Mouse (Mus musculus): ENCODE results near the gene Tbp. TPM values are rescaled to one million over a fixed set of nuclear protein-coding genes. Genes with fewer than 3 reads are reported as not detected.
"Not testable (repeated sequence)": the region's sequence is repeated elsewhere in the genome, so short reads cannot be mapped to it uniquely, and the experiment has no call there.

The Tbp gene
- polyA plus RNA-seq, 1 experiment from 2014 or later: 52.9 TPM

DNA sequence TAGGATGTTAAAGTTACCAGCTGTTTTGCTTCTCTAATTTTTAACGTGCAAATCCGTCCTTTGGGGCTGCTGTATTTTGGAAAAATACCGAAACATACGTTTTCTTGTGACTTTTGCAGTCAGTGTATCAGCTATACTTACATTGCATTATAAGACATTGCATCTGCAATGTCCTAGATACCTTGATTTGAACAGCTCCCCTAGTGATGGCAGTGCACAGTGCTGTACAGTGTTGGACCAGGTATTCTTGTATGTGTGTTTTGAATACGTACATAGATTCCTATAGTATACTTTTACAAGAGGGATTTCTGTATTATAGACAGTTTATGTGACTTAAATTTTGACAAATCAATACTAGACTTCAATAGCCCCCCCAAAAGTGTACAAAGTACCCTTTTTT is 18.5 kb downstream of the Tbp start:
- Histone ChIP-seq H3K9ac (no peak overlapping the region), H3K9me3 (no peaks in the 10 kb centered on the region), H3K36me3 (peaks cover 92% of the 10 kb centered on the region), H3K4me1 (no peaks in the 10 kb centered on the region), H3K27ac (no peak overlapping the region), H3K27me3 (no peaks in the 10 kb centered on the region), H3K4me3 (no peak overlapping the region), H3K4me2 (replicated peaks) (no peak overlapping the region)
- no peak for ATAC-seq (ENCODE audit: low FRiP score, low read depth)
- 93% methylated on average over 5 of the region's 5 CpGs for WGBS

DNA sequence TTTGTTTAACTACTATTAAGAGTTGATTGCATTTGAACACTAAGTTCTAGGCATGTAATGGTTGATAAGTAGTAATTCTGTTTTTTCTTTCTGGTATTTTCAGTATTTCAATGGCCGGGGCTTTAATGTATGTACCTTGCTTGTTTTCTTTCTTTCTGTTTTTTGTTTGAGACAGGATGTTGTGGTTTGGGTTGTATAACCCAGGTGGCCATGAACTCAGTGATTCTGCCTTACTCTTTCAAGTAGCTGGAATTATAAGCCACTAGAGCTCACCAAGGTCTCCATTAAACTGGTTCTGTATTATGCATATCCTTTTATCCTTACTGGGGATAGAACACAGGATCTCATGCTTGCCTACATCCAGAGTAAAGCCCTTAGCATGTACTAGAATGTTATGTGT is 19.1 kb downstream of the Tbp start:
- 87% methylated on average over 1 of the region's 1 CpGs for WGBS
- Histone ChIP-seq H3K9ac (no peak overlapping the region), H3K4me2 (replicated peaks) (no peak overlapping the region), H3K9me3 (no peaks in the 10 kb centered on the region), H3K36me3 (peaks cover 91% of the 10 kb centered on the region), H3K27ac (no peak overlapping the region), H3K4me1 (no peaks in the 10 kb centered on the region), H3K4me3 (no peak overlapping the region), H3K27me3 (no peaks in the 10 kb centered on the region)
- ATAC-seq (ENCODE audit: low FRiP score, low read depth): no peak

DNA sequence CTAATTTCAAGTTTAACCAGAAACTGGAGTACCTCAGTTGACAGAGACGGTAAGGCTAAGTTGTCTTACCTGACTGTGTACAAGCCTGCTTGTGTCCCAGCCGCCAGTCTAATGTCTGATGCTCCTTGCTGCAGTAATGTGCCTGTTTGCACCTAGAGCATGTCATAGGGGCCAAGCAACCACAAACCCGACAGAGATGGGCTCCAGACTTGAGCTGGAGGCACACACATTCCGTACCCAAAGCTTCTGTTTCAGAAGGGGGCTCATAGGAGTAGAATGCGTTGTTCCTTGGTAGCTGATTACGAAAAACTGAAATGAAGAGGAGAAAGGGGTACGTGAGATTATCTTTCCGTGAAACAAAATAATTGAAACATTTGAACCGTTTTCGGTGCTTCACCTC is 26.6 kb downstream of the Tbp start:
- no peaks in the 10 kb centered on the region for H3K27me3 ChIP-seq
- H3K4me3 ChIP-seq: peak overlapping the region; percentile 65
- no peak for ATAC-seq (ENCODE audit: low FRiP score, low read depth)
- H3K4me2 ChIP-seq (replicated peaks): peak overlapping the region; percentile 76
- no peaks in the 10 kb centered on the region for H3K9me3 ChIP-seq
- H3K36me3 ChIP-seq: peaks cover 36% of the 10 kb centered on the region
- H3K4me1 ChIP-seq: peaks cover 16% of the 10 kb centered on the region
- 12% methylated on average over 10 of the region's 10 CpGs for WGBS
- peak overlapping the region; percentile 78 for H3K9ac ChIP-seq
- no peak overlapping the region for H3K27ac ChIP-seq

DNA sequence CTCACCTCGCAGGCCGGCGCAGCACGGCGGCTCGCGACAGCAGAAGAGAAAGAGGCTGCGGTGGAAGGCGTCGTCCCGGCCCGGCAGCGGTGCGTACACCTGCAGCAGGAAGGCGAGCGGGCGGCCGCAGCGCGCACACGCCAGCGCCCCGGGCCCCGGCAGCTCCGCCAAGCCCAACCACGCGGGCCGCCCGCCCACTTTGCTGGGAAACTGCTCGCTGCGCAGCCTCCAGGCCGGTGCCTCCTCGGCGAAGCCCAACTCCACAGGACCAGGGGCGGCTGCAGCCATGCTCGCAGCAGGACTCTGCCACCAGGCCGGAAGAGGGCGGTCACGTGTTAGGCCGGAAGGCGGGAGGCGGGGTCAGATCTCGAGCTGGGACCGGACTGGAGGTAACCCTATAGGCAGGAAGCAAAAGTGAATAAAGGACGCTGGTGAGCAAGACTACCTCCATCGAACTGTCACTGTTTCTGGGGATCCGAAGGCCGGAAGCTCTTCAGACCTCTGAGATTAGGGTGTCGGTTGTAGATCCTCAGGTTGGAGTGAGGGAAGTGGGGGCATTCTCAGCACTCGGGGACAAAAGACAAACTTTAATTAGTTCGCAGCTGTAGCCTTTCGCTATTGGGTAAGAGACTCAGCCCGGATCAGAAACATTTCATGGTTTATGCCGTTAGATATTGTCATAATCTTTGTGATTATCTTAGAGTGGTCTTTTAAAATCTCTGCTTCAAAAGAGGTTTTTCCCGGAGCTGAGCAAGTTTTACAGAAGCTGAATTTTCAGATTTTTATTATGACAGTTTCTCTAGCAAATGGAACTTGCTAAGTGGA is 27.5 kb downstream of the Tbp start, which contains the start of gene Pdcd2:
Gene Pdcd2 (minus strand): TSS at position 316 of the 825 bp plus-strand sequence.
- Histone ChIP-seq H3K4me1 (peaks cover 16% of the 10 kb centered on the region), H3K27me3 (no peaks in the 10 kb centered on the region), H3K9ac (peak within 1 kb of the TSS; percentile 78), H3K4me2 (replicated peaks) (peak within 1 kb of the TSS; percentile 76), H3K27ac (peak within 1 kb of the TSS; percentile 71), H3K9me3 (no peaks in the 10 kb centered on the region), H3K4me3 (peak within 1 kb of the TSS; percentile 65), H3K36me3 (peaks cover 27% of the 10 kb centered on the region)
- ATAC-seq (ENCODE audit: low FRiP score, low read depth): peak; percentile 99
- WGBS: 1% methylated on average over 49 of the region's 55 CpGs

DNA sequence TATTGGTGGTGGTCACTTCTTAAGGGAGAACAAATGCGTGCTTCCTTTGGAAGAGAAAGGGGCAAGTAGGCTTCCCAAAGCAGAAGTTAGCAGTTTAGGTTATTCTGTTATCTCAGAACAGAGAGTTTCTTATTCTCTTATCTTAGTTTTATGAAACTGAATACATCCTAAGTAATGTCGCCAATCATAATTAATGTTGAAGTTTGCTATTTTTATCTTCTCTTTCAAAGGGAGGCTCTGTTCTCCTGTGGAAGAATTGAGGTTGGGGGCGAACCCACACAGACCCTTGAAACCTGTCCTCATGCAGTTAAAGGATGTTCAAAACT is 28.1 kb downstream of the Tbp start:
- peaks cover 16% of the 10 kb centered on the region for H3K4me1 ChIP-seq
- H3K4me2 ChIP-seq (replicated peaks): peak overlapping the region; percentile 76
- H3K27me3 ChIP-seq: no peaks in the 10 kb centered on the region
- peak overlapping the region; percentile 65 for H3K4me3 ChIP-seq
- no peak overlapping the region for H3K27ac ChIP-seq
- WGBS: 61% methylated on average over 3 of the region's 3 CpGs
- no peak for ATAC-seq (ENCODE audit: low FRiP score, low read depth)
- H3K9ac ChIP-seq: peak overlapping the region; percentile 78
- no peaks in the 10 kb centered on the region for H3K9me3 ChIP-seq
- H3K36me3 ChIP-seq: peaks cover 23% of the 10 kb centered on the region

DNA sequence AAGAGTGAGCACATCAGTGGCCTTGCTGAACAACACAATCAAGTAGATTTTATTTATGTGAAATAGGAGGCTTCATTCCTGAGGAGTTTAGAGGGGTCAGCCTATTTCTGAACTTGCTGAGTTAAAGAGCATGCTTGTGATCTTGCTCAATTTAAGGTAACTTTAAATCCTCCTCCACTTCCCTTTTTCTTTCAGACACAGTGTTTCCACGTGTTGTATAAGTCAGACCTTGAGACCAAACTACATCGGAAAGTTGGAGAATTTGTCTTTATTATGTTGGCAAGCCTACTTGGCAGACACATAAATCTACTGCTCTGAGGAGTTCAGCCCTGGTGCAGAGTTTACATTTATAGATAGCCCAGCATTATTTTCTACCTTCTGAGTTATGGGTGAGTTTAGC is 29.2 kb downstream of the Tbp start:
- no peak for ATAC-seq (ENCODE audit: low FRiP score, low read depth)
- Histone ChIP-seq H3K27me3 (no peaks in the 10 kb centered on the region), H3K4me1 (peaks cover 16% of the 10 kb centered on the region), H3K9me3 (no peaks in the 10 kb centered on the region), H3K4me3 (no peak overlapping the region), H3K36me3 (peaks cover 15% of the 10 kb centered on the region), H3K4me2 (replicated peaks) (no peak overlapping the region), H3K27ac (no peak overlapping the region), H3K9ac (no peak overlapping the region)
- 82% methylated on average over 2 of the region's 2 CpGs for WGBS

DNA sequence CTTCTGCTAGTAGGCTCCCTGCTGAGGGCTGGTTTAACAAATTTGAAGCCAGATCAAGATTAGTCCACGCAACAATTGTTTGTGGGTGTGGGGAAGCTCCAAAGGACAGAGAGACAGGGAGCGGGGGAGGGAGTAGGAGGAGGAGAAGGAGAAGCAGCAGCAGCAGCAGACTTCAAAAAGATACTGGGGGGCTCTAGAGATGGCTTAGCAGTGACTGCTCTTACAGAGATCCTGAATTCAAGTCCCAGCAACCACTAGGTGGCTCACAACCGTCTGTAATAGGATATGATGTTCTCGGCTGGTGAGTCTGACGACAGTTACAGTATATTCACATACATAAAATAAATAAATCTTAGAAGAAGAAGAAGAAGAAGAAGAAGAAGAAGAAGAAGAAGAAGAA is 30.5 kb downstream of the Tbp start:
- no peak overlapping the region; the same call in 1 of the 2 replicates for H3K27ac ChIP-seq
- H3K4me3 ChIP-seq: no peak overlapping the region
- peaks cover 6% of the 10 kb centered on the region for H3K27me3 ChIP-seq
- H3K9me3 ChIP-seq: no peaks in the 10 kb centered on the region
- H3K4me1 ChIP-seq: peaks cover 16% of the 10 kb centered on the region
- 11% methylated on average over 5 of the region's 5 CpGs for WGBS
- H3K36me3 ChIP-seq: peaks cover 3% of the 10 kb centered on the region; the same call in 1 of the 2 replicates
- no peak overlapping the region for H3K4me2 ChIP-seq (replicated peaks)
- no peak for ATAC-seq (ENCODE audit: low FRiP score, low read depth)
- H3K9ac ChIP-seq: no peak overlapping the region

DNA sequence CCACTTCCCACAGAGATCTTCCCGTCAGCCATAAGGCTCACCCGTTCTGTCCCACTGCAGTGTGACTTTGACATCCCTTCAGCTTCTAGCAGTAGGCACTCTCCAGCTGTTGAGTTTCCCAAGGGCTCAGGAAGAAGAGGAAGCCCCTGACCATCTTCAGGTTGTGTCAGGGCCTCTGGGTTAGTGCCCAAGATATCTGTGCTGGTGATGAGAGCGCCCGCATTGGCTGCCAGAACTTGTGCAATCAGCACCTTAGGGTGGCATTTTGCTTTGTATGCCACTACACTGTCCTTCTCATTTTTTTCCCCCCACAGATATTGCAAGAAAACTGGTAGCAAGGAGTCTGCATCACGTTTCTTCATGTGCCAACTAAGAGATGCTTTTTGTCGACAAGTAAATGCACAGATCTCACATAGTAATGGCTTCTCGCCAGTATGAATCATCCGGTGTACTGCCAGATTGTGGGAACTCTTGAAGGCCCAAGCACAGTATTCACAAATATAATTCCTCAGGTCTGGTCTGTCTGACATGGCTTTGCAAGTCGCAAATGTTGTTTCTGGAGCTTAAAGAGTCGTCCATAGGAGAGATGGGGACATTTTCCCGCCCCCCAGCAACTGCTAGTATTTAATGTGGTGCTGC is 35.6 kb downstream of the Tbp start:
- ATAC-seq (ENCODE audit: low FRiP score, low read depth): no peak
- no peak overlapping the region for H3K27ac ChIP-seq
- H3K4me3 ChIP-seq: no peak overlapping the region
- no peak overlapping the region for H3K4me2 ChIP-seq (replicated peaks)
- H3K36me3 ChIP-seq: no peaks in the 10 kb centered on the region
- H3K4me1 ChIP-seq: 0 out of 2 replicates have a peak, but pooled peaks cover 6% of the 10 kb centered on the region
- H3K9ac ChIP-seq: no peak overlapping the region
- H3K9me3 ChIP-seq: no peaks in the 10 kb centered on the region
- WGBS: 55% methylated on average over 10 of the region's 11 CpGs
- H3K27me3 ChIP-seq: peaks cover 32% of the 10 kb centered on the region

DNA sequence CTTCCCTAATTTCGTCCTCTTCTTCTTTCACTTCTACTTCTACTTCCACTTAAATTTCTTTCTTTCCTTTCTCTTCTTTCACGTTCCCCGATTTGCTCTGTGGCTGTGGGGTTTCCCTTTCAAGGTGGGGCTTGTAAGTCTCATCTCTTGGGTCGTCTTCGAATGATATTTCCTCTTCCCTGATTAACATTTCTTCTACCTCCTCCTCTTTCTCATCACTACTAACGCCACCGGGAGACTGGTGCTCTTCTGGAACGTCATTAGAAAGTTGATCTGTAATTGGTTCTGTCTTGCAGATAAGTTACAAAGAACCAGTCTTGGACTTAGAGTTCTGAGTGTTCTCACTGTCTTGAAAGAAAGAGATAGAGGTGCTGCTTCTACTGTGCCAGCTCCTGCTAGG is 36.3 kb downstream of the Tbp start:
- Histone ChIP-seq H3K4me3 (peak overlapping the region; percentile 51), H3K4me2 (replicated peaks) (peak overlapping the region; percentile 85), H3K27ac (no peak overlapping the region), H3K27me3 (peaks cover 32% of the 10 kb centered on the region), H3K4me1 (0 out of 2 replicates have a peak, but pooled peaks cover 6% of the 10 kb centered on the region), H3K9ac (peak overlapping the region; percentile 59; the same call in 1 of the 2 replicates), H3K36me3 (no peaks in the 10 kb centered on the region), H3K9me3 (no peaks in the 10 kb centered on the region)
- no peak for ATAC-seq (ENCODE audit: low FRiP score, low read depth)
- 18% methylated on average over 8 of the region's 8 CpGs for WGBS

DNA sequence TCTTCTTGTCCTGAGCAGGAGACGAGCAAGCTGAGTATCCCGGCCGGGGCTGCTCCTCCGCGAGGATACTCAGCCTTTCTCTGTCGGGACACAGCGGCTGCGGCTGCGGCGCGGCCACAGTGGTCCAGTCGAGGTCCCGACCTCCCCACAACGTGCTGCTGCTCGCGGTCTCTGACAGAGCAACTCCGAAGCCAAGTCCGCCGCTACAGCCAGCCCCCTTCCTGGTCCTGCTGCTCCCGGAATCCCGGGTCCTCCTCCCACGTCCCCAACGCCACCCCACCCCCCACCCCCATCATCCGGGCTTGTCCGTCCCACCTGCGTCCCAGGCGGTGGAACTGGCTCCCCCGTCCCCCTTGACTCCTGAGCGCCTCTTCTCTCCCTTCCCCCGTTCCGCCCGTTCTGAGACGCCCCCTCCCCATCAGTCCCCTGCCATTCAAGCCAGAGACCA is 36.8 kb downstream of the Tbp start:
- Histone ChIP-seq H3K4me1 (0 out of 2 replicates have a peak, but pooled peaks cover 6% of the 10 kb centered on the region), H3K27me3 (peaks cover 32% of the 10 kb centered on the region)
- no peak for ATAC-seq (ENCODE audit: low FRiP score, low read depth)

DNA sequence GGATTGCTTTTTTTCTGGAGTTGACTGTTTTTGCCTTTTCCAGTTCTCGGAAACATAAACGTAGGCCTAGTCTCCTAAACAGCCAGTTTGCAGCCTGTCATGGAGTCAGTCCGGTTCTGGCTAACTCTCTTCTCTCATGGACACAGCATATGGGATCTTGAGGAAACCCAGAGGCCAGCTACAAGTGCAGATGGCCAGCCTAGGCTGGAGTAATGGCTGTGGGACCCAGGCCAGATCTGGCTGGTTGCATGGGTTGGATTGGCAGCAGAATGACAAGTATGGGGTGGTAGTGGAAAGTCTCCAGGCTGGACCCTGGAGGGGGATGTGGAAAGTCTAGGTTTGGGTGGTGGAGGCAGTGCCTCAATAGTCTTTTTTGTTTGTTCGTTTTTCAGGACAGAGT is 40.6 kb downstream of the Tbp start:
- no peak for ATAC-seq (ENCODE audit: low FRiP score, low read depth)
- peaks cover 24% of the 10 kb centered on the region for H3K27me3 ChIP-seq
- H3K27ac ChIP-seq: no peak overlapping the region
- no peak overlapping the region for H3K9ac ChIP-seq
- no peaks in the 10 kb centered on the region for H3K36me3 ChIP-seq
- 0 out of 2 replicates have a peak, but pooled peaks cover 3% of the 10 kb centered on the region for H3K9me3 ChIP-seq
- H3K4me2 ChIP-seq (replicated peaks): no peak overlapping the region
- 0 out of 2 replicates have a peak, but pooled peaks cover 6% of the 10 kb centered on the region for H3K4me1 ChIP-seq
- H3K4me3 ChIP-seq: no peak overlapping the region
- WGBS: 72% methylated on average over 4 of the region's 4 CpGs

More for the DNA sequence above, 36.8 kb downstream of the Tbp start:
- WGBS: 1% methylated on average over 33 of the region's 33 CpGs
- Histone ChIP-seq H3K9me3 (no peaks in the 10 kb centered on the region), H3K9ac (peak overlapping the region; percentile 59), H3K27ac (no peak overlapping the region), H3K36me3 (no peaks in the 10 kb centered on the region), H3K4me2 (replicated peaks) (peak overlapping the region; percentile 85), H3K4me3 (peak overlapping the region; percentile 51)

DNA sequence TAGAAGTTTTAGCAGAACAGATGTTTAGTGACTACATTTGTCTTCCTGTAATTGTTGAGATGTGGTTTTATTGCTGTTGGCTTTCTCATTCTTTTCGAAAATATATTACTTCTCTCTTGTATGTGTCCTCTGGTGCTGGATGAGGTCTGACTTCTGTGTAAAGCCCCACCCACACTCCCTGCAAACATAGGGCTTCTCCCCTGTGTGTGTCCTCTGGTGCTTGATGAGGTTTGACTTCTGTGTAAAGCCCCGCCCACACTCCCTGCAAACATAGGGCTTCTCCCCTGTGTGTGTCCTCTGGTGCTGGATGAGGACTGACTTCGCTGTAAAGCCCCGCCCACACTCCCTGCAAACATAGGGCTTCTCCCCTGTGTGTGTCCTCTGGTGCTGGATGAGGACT is 44.2 kb downstream of the Tbp start:
- ATAC-seq (ENCODE audit: low FRiP score, low read depth); H3K27ac ChIP-seq; H3K36me3 ChIP-seq; H3K4me2 ChIP-seq (replicated peaks); H3K4me3 ChIP-seq; H3K9ac ChIP-seq; H3K9me3 ChIP-seq; H3K4me1 ChIP-seq; H3K27me3 ChIP-seq: not testable (repeated sequence)
- WGBS: 50% methylated on average over 4 of the region's 4 CpGs

All from limb, embryonic 13.5 days (tissue).